ENCODE assay signal across 16 mouse cellular contexts in genomic region chr7:44549621-44550408, GRCm38 (mm10). TPM values are rescaled to one million over a fixed set of nuclear protein-coding genes. Genes with fewer than 3 reads are reported as not detected.
"Had no signal": no experiment of that assay in that cellular context is flagged by ENCODE, and none has a peak within 500 bp of the region (broad histone marks: within the 10 kb centered on the region; RNA-seq: fewer than 3 reads in every experiment).

No protein-coding gene starts in this region.

- DNase-seq: kidney, adult 8-10 months; kidney, postnatal 36 days; layer of hippocampus, adult 9-11 months; layer of hippocampus, postnatal 36 days; lung, adult 18-20 months; thymus, postnatal 36 days had no signal

- H3K9me3 ChIP-seq: midbrain, embryonic 12.5 days had no signal

- H3K27ac ChIP-seq: kidney, postnatal 0 days; limb, embryonic 13.5 days; liver, embryonic 14.5 days; midbrain, embryonic 12.5 days had no signal

- H3K27me3 ChIP-seq: limb, embryonic 13.5 days; midbrain, embryonic 12.5 days had no signal

RNA-seq across cellular contexts. Expression of gene Spib, which starts 17.9 kb away (rescaled TPM):
- total RNA-seq: layer of hippocampus, adult 18-20 months; left cerebral cortex, postnatal 36 days had no signal
- polyA plus RNA-seq: midbrain, embryonic 12.5 days; midbrain, embryonic 16.5 days; stomach, embryonic 14.5 days had no signal

RNA-seq across cellular contexts. Expression of gene Napsa, which starts 22.4 kb away (rescaled TPM):
- total RNA-seq: layer of hippocampus, adult 18-20 months; left cerebral cortex, adult 8-10 months; left cerebral cortex, postnatal 36 days had no signal

RNA-seq across cellular contexts. Expression of gene Mybpc2, which starts 25.4 kb away (rescaled TPM):
- polyA plus RNA-seq: liver, adult 2 months; liver, embryonic 14.5 days had no signal
